Mouse (Mus musculus) erythroblast, embryonic 14.5 days (primary cell): ENCODE measurements around the gene Amy2a5.
"Not testable (repeated sequence)": the region's sequence is repeated elsewhere in the genome, so short reads cannot be mapped to it uniquely, and the experiment has no call there.

ENCODE experiments used
- GATA1 ChIP-seq: IDR thresholded peaks from 2 replicates; pipeline ENCODE4 v1.6.1; 2012; ENCODE audit warnings: low read length, inconsistent platforms, mixed read lengths
- TAL1 ChIP-seq: IDR thresholded peaks from 3 replicates; pipeline ENCODE4 v1.6.1; 2012; ENCODE audit warnings: low read length, inconsistent platforms, mixed read lengths

DNA sequence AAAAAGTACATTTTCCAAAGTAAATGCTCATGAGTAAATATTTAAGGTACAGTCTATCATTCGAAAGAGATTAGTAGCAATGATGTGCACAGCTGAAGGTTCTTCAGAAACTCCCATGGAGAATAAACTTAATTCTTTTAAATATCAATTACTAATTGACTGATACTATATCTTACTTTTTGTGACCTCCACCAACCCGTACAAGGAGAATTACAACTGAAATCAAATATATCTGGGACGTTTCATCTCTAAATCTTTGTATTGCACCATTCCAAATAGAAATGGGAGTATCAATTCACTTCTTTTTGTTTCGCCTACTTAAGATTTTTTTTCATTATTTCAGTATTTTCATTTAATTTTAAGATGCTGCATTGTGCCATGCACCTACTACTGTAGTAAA, at the start of gene Amy2a5:
- not testable (repeated sequence) for TF ChIP-seq GATA1, TAL1
